Mouse (Mus musculus) olfactory bulb, adult 2 months (tissue): ENCODE measurements around the gene Olfr1532-ps1.
"Not testable (repeated sequence)": the region's sequence is repeated elsewhere in the genome, so short reads cannot be mapped to it uniquely, and the experiment has no call there.

Experiments used
- CTCF ChIP-seq: fragments of 200-500 bp; IDR thresholded peaks from 2 replicates; pipeline ENCODE4 v1.5.1; 2012; ENCODE audit warnings: low read depth, mild to moderate bottlenecking, low read length, moderate library complexity; ENCODE audit not compliant: insufficient read depth
- POLR2A ChIP-seq: fragments of 200-500 bp; IDR thresholded peaks from 2 replicates; pipeline ENCODE4 v1.6.1; 2012; ENCODE audit warnings: mild to moderate bottlenecking, low read depth, low read length, moderate library complexity; ENCODE audit not compliant: insufficient read depth

GRCm38 (mm10) chr7:106920961-106921360, 13.2 kb downstream of the Olfr1532-ps1 start:
- TF ChIP-seq POLR2A, CTCF: not testable (repeated sequence)
